Mouse (Mus musculus) right cerebral cortex, postnatal 10 days (tissue): ENCODE data around the gene Lta.

ENCODE experiments used
- DNase-seq, 2 experiments: peaks; one replicate each; pipeline ENCODE4 v3.0.0; 2021; ENCODE audit warnings: low spot score in 2 of 2

The Lta gene

DNA sequence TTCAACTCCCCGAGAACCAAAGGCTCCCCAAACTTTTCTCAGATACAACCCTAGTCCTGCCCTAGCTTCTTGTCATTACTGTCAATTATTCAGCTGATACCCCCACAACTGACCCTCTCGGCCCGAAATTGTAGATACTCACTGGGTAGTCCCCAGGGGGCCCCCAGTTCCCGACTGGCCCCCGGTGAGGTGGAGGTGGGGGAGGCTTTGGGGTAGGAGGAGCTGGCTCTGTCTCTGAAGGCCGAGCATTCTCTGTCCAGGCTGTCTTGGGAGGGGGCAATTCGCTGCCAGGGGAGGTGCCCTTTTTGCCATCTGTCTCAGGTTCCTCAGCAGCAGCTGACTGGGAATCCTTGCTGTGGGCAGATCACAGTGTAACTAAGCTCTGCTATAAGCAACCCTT lies 45.5 kb downstream of the Lta start:
- no peak for DNase-seq

DNA sequence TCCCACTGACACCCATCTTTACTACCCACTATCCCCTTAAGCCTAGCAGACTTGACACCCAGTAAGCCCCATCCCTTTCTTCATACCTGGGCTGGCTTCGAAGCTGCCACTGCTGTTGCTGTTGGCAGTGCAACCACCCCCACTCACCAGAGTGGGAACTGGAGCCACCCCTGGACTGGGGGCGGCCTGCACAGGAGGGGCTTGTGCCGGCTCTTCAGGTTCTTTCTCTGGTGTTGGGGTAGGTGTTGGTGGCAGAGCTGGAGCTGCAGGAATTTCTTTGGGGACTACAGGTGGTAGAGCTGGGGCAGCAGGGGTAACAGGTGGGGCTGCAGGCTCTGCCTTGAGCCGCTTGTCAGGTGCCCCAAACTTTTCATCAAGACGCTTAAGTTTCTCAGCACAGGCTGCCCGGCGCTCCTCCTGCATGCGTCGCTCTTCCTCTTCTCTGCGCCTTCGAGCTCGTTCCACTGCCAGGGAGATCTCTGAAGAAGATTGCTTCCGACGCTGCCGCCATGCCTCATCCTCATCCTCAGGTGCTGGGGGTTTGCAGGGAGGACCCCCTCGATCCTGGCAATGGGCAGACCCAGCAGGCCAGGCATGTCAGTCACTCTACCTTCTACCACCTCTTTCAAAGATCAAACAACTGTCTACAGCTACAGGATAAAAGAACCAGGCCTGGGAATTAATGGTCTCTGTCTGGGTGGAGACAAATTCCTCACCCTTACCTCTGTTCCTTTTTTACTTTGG lies 46.1 kb downstream of the Lta start:
- DNase-seq, result no peak

GRCm38 (mm10) chr17:35157661-35158175 lies 47.4 kb downstream of the Lta start:
- DNase-seq, result peak in 1 of 2 experiments; percentile 36

GRCm38 (mm10) chr17:35157254-35157653 lies 47.9 kb downstream of the Lta start:
- DNase-seq, result no peak

DNA sequence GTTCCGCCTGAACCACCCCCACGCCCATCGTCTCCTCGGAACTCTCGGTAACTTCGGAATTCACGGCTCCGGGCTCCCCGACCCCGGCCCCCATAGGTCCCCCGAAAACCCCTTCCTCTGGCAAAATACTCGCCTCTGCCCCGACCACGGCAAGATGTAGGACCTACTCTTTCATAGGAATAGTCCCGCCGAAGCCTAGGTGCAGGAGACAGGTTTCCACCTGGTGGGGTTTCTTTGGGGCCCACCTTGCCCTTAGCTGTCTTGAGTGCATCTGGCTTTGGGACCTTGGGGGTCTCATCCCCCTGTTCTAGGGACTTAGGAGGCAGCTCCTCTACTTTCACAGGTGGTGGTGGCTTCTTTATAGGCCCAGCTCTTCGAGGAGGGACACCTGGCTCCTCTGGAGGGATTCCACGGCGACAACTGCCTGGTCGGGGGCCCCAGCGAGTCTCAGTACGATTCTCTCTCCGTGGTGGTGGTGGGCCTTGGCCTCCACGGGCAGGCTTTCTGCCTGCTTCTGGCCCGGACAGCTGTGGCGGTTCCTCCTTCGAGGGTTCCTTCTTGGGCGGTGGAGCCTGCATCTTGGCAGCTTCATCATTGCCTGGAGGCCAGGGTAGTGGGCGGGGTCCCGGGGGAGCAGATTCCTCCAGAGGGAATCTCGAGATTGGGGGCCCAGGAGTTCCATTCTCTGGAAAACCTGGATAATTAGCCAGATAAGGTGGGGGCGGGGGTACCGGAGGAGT lies 48.5 kb downstream of the Lta start:
- DNase-seq, result no peak

DNA sequence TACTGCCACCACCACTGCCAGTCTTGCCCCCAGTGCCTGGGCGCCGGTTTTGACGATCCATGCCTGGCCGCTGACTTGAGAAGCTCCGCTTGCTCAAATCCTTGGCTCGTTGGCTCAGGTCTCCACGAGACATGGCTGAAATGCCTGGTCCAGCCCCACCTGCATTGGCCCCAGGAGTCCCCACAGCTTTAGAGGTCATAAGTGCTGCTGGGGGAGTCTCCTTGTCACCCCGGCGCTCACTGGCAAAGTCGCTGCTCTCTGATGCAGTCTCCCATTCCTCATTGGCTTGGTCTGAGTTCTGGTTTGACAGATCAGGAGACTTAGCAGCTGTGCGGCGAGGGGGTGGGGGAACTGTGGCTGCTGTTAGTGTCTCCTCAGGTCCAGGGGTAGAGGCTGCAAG lies 49.7 kb downstream of the Lta start:
- no peak for DNase-seq

- no peak for DNase-seq
Observed at GRCm38 (mm10) chr17:35154616-35155015, 50.5 kb downstream of the Lta start.

- DNase-seq, result no peak
Observed at GRCm38 (mm10) chr17:35153931-35154330, 51.2 kb downstream of the Lta start.
